Mouse (Mus musculus) neural tube, embryonic 14.5 days (tissue): ENCODE data around the gene Mettl21a. TPM values are rescaled to one million over a fixed set of nuclear protein-coding genes. Genes with fewer than 3 reads are reported as not detected.

Experiments
- polyA plus RNA-seq: library from polyadenylated mRNA; unstranded; fragments of >200 nt; fragmentation: Nextera tagmentation; extraction: Ambion mirVana; gene quantifications from 2 replicates; pipeline ENCODE4 v1.2.1, GENCODE M21; 2014

The Mettl21a gene
- polyA plus RNA-seq, 1 experiment from 2014 or later: 17.2 TPM

Other genes with a start within 250 kb of the Mettl21a start
- 49.8 and 50.1 TPM in 2 replicates for gene Creb1, start 84.6 kb downstream of the Mettl21a start, polyA plus RNA-seq
- 6.4 and 6.9 TPM in 2 replicates for gene Ccnyl1, start 73.2 kb upstream of the Mettl21a start, polyA plus RNA-seq
- 0.08 and 0.13 TPM in 2 replicates for gene Fzd5, start 120.5 kb upstream of the Mettl21a start, polyA plus RNA-seq